Mouse (Mus musculus): ENCODE data around the gene Brap. TPM values are rescaled to one million over a fixed set of nuclear protein-coding genes. Genes with fewer than 3 reads are reported as not detected.
A peak's percentile ranks its signal among the peaks of the same experiment; 100 is the strongest.
"Not testable (repeated sequence)": the region's sequence is repeated elsewhere in the genome, so short reads cannot be mapped to it uniquely, and the experiment has no call there.

The Brap gene
- total RNA-seq, 2 experiments from 2014 or later: 51.4 to 52.2 TPM

DNA sequence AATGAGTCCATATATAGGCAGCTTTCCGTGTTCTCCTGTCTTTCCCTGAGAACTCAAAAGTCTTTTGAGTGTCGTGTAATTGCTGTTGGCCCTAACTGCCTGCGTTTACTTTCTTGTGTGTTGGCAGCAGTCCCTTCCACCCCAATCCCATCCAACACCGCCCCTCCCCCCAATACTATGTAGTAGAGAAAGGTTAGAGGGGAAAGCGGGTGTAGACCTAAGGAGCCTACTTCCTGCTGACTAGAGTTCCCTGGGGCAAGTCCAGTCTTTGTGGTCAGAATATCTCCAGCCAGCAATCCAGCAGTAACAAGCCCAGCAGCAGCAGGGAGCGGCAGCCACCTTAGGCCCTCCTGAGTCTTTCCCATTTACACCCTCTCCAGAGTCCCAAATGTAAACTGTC, 8.0 kb downstream of the Brap start:
- no peak for DNase-seq

GRCm38 (mm10) chr5:121670412-121670811, 10.0 kb downstream of the Brap start:
- DNase-seq: peak in 1 of 2 experiments; percentile 18

GRCm38 (mm10) chr5:121682250-121682649, 21.9 kb downstream of the Brap start:
- no peak for DNase-seq

DNA sequence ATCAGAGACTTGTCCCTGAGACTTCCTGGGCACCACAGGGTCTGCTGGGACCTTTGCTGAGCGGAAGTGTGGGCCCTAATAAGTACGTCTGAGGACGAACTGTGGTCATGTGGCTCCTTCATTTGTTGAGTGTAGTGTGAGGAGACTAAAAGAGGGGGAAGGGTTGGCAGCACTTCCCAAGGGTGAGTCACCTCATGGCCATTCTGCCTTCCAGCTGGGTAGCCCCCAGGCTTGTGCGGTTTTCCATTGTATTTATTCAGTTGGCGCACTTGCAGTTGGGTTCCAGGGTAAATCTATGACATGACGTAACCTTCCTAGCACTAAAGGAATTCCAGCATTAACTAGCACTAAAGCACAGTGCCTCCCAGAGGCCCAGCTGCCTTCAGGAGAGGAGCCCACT, 25.1 kb downstream of the Brap start:
- no peak for DNase-seq

DNA sequence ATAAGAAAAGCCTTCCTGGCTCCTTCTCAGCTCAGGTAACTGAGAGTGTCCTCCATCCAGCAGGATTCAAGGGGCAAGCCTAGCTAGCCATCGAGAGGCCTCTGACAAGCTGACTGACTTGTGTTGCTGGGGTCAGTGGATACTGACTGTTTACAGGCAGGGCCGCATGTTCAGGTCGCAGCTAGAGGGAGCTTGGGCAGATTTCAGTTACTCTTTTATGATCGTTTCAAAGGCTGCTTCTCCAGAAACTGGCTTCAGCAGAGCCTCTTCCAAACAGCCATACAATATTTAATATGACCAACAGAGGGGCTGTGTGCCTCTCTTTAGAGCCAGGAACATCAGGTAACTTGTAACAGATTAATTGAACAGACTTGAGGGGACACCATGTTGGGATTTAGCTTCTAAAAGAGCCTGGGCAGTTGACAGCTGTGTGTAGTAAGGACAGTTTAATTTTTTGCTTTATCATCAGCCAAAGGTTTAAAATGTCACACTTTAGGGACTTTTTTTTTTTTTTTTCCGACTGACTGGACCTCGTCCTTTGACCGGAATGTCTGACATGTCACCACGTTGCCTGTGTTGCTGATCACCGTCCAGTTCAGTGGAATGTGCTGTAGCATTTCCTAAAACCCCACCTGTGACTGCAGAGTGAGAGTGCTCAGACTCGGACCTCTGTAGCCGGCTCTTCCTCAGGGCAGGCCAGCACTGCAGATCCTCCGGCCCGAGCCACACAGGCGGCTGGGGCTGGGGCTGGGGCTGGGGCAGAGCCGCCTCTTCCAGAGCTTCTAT, 25.9 kb downstream of the Brap start:
- no peak for DNase-seq

GRCm38 (mm10) chr5:121690482-121691211, 30.3 kb downstream of the Brap start:
- DNase-seq: peak in 1 of 2 experiments; percentile 36

DNA sequence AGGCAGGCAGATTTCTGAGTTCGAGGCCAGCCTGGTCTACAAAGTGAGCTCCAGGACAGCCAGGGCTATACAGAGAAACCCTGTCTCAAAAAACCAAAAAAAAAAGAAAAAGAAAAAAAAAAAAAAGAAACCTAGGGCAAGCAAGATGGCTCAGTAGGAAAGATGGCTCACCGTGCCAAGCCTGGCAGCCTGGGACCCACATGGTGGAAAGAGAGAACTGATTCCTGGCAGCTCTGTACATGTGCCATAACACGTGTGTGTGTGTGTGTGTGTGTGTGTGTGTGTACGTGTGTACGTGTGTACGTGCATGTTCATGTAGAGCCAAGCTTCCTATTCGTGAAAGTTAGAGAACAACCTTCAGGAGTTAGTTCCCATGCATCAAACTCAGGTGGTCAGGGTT, 31.1 kb downstream of the Brap start:
- not testable (repeated sequence) for DNase-seq

GRCm38 (mm10) chr5:121692897-121693296, 32.5 kb downstream of the Brap start:
- DNase-seq: no peak

GRCm38 (mm10) chr5:121696761-121697160, 36.4 kb downstream of the Brap start:
- DNase-seq: no peak

- DNase-seq: no peak
Measured at GRCm38 (mm10) chr5:121699891-121700290, 39.5 kb downstream of the Brap start.

GRCm38 (mm10) chr5:121700496-121700895, 40.1 kb downstream of the Brap start:
- peak; percentile 77 to 79 for DNase-seq

DNA sequence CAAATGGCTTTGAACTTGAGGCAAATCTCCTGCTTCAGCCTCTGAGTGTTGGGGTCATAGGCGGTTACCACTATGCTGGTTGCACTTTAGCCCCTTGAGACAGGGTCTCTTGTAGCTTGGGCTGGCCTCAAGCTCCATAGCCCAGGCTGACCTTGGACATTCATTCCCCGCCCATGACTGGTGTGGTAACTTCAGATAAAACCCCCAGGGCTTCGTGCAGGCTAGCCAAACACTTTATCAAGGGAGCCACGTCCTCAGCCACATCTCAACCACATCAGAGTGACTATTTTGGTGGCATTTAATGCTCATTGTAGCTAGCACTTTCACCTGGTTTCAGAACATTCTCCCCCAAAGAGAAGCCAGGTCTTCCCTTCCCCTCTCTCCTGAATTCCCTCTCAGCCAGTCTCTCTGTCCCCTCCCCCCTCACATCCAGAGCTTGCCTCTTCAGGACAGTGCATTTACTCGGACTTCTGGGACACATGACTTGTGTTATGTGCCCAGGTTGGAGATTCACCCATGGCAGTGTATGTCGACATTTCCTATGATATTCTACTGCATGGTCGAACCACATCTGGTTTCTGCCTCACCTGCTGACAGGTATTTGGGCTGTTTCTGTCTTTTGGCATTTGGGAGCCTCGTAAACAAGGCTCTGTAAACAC, 40.9 kb downstream of the Brap start:
- DNase-seq: peak; percentile 60 to 66

- no peak for DNase-seq
Measured at GRCm38 (mm10) chr5:121703341-121703740, 43.0 kb downstream of the Brap start.

DNA sequence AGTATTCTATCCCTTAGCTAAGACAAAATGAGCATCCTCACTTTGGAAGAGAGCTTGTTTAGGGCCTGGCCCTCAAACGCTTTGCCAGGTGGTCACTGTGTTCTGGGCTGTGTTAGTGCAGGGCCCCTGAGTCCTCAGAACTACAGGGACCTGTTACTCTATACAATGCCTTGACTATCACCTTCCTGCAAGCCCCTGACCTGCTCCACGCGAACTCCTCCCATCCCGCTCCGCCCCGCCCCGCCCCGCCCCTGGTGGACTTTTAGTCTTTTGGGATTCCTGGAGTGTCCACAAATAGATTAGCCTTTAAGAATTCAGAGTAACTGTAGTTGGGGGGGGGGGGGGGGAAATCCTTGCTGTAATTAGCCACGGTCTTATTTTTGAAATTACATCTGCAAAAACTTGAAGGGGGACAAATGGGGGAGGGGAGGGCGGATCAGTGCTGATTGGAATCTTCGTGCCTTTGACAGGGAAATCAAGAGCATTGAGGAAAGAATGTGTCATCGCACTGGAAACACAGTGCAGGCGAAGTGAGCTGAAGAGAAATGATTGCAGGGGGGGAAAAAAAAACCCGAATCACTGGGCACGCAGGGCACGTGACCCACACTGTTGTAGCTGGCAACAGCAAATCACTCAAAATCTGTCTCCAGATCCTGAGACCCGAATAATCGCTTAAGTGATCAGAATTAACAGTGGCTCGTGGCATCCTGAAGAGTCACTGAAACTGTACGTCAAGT, 44.3 kb downstream of the Brap start:
- peak in 1 of 2 experiments; percentile 40 for DNase-seq

DNA sequence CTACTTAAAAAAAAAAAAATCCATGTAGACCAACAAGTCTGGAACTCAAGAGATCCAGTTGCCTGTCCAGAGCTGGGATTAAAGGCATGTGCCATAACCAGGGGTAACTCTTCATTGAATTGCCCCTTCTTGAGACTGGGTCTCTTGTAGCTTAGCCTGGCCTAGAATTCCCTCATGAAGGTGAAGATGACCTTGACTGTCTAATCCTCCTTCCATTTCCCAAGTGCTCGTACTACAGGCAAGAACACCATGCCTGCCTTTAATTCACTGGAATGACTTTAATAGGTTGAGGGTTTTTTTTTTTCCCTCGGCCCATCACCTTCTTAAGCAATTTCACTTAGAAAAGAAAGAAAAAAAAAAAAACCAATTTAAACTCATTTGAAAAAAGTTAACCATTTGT, 50.0 kb downstream of the Brap start:
- DNase-seq: no peak

DNA sequence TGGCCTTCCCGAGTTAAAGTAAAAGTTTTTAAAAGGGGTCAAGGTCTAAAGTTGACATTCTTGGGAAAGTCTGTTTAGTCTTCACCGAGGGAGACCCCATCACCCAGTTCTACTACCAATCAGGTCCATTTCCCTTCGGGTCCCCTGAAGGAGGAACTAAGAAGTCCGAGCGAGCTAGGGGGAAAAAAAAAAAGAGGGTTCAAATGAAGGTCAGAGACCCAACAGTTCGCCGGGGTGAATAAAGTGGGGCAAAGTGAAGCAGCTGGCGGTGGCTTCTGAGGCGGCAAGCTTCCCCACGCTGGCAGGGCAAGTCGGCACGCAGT, 50.4 kb downstream of the Brap start:
- no peak for DNase-seq

DNA sequence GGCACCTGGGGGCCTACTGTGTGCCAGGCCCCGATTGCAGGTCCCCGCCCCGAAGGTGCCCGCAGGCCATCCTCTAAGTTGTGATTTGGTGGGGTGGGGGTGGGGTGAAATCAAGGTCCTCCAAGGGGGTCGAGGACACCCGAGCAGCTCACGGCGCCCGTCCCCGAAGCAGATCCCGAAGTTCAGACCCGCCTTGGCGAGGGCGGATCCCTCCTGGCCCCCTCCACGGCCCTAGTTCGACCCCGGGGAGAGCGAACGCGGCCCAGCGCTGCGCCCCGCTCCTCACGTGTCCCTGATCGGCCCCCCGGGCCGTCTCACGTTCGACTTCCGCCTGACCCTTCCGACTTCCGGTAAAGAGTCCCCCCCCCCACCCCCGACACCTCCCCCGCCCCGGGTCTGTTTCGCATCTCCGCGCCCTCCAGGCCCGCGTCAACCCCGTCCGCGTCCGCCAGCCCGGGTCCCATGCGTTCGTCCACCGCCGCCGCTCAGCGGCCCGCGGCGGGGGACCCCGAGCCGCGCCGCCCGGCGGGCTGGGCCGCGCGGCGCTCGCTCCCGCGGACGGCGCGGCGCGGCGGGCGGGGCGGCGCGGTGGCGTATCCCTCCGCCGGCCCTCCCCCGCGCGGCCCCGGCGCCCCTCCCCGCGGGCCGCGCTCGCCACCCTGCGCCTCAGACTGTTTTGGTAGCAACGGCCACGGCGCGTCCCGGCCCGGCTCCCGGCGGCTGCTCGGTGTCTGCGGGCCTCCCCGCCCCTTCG, 51.0 kb downstream of the Brap start, which contains the start of gene Atxn2:
TSS of gene Atxn2 (plus strand) at position 164 of the 754 bp plus-strand sequence.
- peak; percentile 88 to 90 for DNase-seq

- no peak for DNase-seq
Measured at GRCm38 (mm10) chr5:121711928-121712231, 51.5 kb downstream of the Brap start.

DNA sequence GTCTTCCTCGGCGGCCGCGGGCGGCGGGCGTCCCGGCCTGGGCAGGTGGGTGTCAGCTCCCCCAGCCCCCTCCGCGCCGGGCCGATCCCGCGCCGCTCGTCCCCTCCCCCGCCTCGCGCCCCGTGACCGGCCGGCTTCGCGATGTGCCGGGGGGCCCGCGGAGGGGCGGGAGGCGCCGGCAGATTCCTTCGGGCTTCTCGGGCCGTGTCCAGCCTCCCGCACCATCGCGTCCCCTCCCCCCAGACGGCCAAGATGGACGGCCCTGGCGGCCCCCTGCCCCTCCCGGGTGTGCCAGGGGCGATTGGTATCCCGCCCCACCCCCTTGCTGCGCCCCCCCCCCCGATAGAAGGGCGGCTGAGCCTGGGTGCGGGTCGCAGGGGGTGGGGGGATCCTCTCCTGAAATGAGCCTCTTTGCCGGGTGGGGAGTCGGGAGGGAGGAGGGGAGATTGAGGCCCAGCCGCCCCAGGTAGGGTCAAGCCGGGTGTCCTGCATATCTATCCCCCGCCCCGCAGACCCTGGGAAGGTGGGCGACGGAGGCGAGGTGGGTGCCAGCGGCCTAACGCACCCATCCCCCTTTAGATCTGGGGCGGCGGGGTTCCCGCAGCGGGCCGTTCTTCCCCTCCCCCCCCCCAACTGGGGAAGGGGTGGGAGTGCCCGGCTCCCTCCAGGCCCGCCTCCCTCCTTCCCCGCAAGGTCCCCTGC, 52.0 kb downstream of the Brap start:
- DNase-seq: peak; percentile 66 to 76

DNA sequence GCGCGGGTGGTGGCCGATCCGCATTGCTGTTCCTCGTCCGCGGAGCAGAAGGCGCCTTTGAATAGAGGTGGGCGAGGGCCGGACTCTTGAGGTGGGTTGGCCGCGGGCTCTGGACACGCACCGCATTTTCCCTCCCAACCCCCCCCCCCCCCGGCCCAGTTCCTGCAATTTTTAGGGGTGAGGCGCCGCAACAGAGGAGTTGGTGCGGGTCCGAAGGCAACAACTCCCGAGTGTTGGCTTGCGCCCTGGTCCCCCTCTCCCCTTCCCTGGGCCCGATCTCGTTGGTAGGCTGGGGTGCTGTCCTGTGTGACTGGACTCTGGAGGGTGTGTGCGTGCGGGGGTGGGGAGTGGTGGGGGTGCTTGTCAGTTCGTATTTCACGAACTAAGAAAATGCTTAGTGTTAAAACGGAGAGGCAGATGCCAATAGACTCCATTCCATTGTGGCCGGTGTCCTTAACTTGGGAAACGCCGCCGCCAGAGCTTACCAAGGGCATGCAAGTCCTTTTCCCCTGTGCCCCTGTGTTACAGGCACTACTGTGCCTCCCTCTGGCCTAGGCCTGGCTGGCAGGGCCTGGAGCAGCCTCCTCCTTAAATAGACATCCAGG, 52.7 kb downstream of the Brap start:
- peak; percentile 71 to 80 for DNase-seq

DNA sequence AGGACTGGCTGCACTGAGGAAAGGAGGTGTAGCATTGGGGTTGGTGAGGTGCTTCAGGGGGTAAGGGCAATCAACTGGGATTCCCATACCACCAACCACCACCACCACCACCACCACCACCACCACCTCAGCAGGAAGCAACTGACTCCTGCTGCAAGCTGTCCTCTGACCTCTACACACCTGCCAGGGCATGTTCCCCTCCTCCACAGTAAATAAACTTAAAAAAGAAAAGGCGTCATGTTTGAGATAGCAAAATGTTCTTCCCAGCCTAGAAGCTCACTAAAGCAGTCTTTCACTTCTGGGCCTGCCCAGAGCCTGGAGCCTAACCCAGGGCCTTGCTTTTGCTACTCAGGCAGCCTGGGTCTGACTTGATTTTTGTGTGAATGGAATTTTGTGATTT, 54.0 kb downstream of the Brap start:
- no peak for DNase-seq
